Mouse (Mus musculus): ENCODE results near the gene Sipa1l1. TPM values are rescaled to one million over a fixed set of nuclear protein-coding genes. Genes with fewer than 3 reads are reported as not detected.

Gene Sipa1l1
- polyA plus RNA-seq, 2 experiments, result 2.6 to 2.7 TPM

DNA sequence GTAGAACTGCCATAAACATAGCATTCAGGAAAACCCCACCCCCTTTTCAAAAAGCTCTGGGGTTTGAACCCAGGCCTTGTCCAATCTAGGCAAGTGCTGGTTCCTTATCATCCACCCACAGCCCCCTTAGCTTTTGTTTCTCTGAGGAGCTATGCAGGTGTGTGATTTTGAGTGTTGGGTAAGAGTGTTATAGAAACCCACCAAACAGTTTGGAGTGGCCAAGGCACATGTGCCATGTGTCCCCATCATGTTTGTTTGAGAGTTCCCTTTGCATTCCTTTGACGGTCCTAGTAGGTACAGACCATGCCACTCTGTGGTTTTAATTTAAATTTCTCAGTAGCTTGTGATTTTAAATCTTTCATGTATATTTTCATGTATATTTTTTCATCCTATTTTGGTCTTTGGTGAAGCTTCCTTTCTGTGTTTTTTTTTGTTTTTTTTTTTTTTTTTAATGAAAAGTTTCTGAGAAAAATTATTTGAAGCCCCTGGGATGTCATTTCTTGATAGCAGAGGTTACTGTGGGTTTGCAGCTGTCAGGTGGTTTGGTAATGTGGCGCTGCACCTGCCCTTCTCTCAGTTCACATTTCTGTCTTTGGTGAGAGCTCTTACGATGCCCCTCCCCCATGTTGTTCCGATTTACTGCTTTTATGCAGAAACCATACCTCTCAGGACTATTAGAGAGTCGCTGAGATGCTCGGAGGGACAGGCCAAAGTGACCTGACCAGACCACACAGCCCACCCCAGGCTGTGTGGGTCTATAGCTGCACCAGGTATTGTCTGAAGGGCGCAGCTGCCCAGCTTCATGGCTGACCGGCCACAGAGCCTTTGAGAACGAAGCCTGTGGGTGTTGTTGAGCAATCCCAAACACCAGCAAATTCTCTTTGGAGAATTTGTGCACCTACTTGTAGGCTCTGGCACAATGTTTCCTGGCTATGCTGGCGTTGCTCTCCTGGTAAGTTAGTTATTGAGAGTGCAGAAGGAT is 126.1 kb downstream of the Sipa1l1 start:
- H3K4me2 ChIP-seq (ENCODE audit: low read depth), result no peak overlapping the region
- no peaks in the 10 kb centered on the region for H3K9me3 ChIP-seq (ENCODE audit: control insufficient read depth, low read length)
- no peak overlapping the region for H3K4me3 ChIP-seq (ENCODE audit: insufficient read depth in 1 of 2, low read depth in 2 of 2, low read length in 2 of 2)
- no peaks in the 10 kb centered on the region for H3K4me1 ChIP-seq (replicated peaks; ENCODE audit: control insufficient read depth in 2 of 2, insufficient read depth in 2 of 2, low read length in 1 of 2)
- H3K9ac ChIP-seq (replicated peaks), result no peak overlapping the region
- no peaks in the 10 kb centered on the region for H3K36me3 ChIP-seq (replicated peaks; ENCODE audit: control insufficient read depth, insufficient read depth, low read depth)
- no peak for ATAC-seq (ENCODE audit: insufficient read depth)
- H3K27me3 ChIP-seq (ENCODE audit: control insufficient read depth, insufficient read depth, low read length), result no peaks in the 10 kb centered on the region
- 68% methylated on average over 10 of the region's 10 CpGs for WGBS (ENCODE audit: insufficient replicate concordance)
- no peak for DNase-seq (ENCODE audit: low read depth in 3 of 3, low spot score in 3 of 3)
- no peak for TF ChIP-seq EP300 (IDR thresholded peaks at IDR 0.05; ENCODE audit: low read depth)
- H3K27ac ChIP-seq, result no peak overlapping the region

DNA sequence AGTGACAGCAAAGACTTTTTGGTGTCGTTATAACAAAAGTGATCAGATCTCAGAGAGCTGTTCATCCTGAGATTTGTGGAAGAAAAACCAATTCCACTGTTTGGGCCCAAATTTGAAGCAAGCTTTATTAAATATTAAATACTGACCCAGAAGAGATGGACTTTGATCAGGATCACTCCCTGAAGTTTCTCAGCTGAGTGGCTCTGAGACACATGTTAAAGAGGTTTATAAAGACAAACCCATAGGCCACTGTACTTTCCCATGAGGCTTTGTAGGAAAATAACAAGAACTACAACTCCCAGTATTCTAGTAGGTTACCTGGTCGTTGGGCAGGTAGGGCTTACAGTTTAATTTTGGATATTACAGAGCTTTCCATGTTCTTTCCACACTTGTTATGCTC is 127.2 kb downstream of the Sipa1l1 start:
- TF ChIP-seq CTCF (IDR thresholded peaks at IDR 0.05; ENCODE audit: low read depth), result no peak
- TF ChIP-seq EP300 (IDR thresholded peaks at IDR 0.05; ENCODE audit: low read depth), result no peak
- DNase-seq (ENCODE audit: low read depth in 3 of 3, low spot score in 3 of 3), result no peak
- no peaks in the 10 kb centered on the region for H3K27me3 ChIP-seq (ENCODE audit: control insufficient read depth, insufficient read depth, low read length)
- H3K4me2 ChIP-seq (ENCODE audit: low read depth), result no peak overlapping the region
- H3K36me3 ChIP-seq (replicated peaks; ENCODE audit: control insufficient read depth, insufficient read depth, low read depth), result no peaks in the 10 kb centered on the region
- no peaks in the 10 kb centered on the region for H3K9me3 ChIP-seq (ENCODE audit: control insufficient read depth, low read length)
- no peak for ATAC-seq (ENCODE audit: insufficient read depth)
- H3K9ac ChIP-seq (replicated peaks), result no peak overlapping the region
- WGBS (ENCODE audit: insufficient replicate concordance), result 51% methylated on average over 2 of the region's 2 CpGs
- no peak overlapping the region for H3K4me3 ChIP-seq (ENCODE audit: insufficient read depth in 1 of 2, low read depth in 2 of 2, low read length in 2 of 2)
- no peaks in the 10 kb centered on the region for H3K4me1 ChIP-seq (replicated peaks; ENCODE audit: control insufficient read depth in 2 of 2, insufficient read depth in 2 of 2, low read length in 1 of 2)
- H3K27ac ChIP-seq, result no peak overlapping the region

DNA sequence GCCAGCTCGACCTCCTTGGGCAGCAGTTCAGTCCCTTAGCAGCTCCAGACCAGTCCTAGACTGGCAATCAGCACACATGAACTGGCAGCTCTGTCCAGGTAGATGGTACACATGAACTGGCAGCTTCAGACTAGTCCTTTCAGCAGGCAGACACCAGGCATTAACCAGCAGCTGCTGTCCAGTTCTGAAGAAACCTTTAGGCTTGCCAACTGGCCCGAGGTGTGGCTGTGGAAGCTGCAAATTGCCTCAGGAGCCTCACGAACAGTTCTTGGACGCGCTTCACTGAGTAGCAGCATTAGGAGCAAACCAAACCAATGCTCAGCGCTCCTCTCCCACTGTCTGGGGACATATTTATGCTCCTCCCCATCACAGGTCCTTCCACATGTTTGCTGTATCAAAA is 128.1 kb downstream of the Sipa1l1 start:
- DNase-seq (ENCODE audit: low read depth in 3 of 3, low spot score in 3 of 3), result no peak
- no peak overlapping the region for H3K27ac ChIP-seq
- H3K4me1 ChIP-seq (replicated peaks; ENCODE audit: control insufficient read depth in 2 of 2, insufficient read depth in 2 of 2, low read length in 1 of 2), result no peaks in the 10 kb centered on the region
- no peak overlapping the region for H3K9ac ChIP-seq (replicated peaks)
- H3K4me3 ChIP-seq (ENCODE audit: insufficient read depth in 1 of 2, low read depth in 2 of 2, low read length in 2 of 2), result no peak overlapping the region
- TF ChIP-seq EP300 (IDR thresholded peaks at IDR 0.05; ENCODE audit: low read depth), result no peak
- no peak for TF ChIP-seq CTCF (IDR thresholded peaks at IDR 0.05; ENCODE audit: low read depth)
- no peaks in the 10 kb centered on the region for H3K36me3 ChIP-seq (replicated peaks; ENCODE audit: control insufficient read depth, insufficient read depth, low read depth)
- 74% methylated on average over 6 of the region's 6 CpGs for WGBS (ENCODE audit: insufficient replicate concordance)
- ATAC-seq (ENCODE audit: insufficient read depth), result no peak
- H3K9me3 ChIP-seq (ENCODE audit: control insufficient read depth, low read length), result no peaks in the 10 kb centered on the region
- H3K4me2 ChIP-seq (ENCODE audit: low read depth), result no peak overlapping the region
- H3K27me3 ChIP-seq (ENCODE audit: control insufficient read depth, insufficient read depth, low read length), result no peaks in the 10 kb centered on the region

DNA sequence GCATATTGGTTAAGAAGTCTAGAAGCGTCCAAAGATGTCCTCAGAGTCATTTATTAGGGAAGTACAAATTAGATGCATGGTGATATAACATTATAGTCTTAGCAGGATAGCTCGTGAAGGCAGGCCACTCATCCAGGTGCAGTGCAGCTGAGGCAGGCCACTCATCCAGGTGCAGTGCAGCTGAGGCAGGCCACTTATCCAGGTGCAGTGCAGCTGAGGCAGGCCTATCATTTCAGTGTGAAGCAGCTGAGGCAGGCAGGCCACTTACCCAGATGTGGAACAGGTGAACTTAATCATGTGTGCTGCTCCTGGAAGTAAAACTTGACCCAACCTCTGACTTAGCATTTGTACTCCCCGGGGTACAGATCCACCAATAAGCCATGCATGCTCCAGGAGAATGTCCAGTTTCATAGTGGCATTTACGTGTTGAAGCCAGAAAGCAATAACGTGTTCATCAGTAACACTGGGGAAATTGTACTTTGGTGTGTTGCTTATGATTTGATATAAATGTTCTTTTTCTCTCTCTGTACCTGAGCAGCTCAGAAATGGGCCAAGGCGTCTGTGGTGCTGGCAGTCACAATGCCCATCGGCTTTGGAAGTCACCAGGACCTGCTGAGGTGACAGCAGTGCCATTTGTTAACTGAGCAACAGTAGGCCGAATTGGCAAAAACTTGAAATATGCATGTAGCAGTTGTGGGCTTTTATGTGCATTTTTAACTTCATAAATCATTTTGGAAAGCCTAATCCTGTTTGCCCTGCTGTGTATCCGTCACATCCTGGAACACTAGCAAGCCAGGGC is 129.7 kb downstream of the Sipa1l1 start:
- Histone ChIP-seq H3K4me3 (ENCODE audit: insufficient read depth in 1 of 2, low read depth in 2 of 2, low read length in 2 of 2) (no peak overlapping the region), H3K4me1 (replicated peaks; ENCODE audit: control insufficient read depth in 2 of 2, insufficient read depth in 2 of 2, low read length in 1 of 2) (no peaks in the 10 kb centered on the region), H3K27me3 (ENCODE audit: control insufficient read depth, insufficient read depth, low read length) (no peaks in the 10 kb centered on the region), H3K9ac (replicated peaks) (no peak overlapping the region), H3K4me2 (ENCODE audit: low read depth) (no peak overlapping the region), H3K9me3 (ENCODE audit: control insufficient read depth, low read length) (no peaks in the 10 kb centered on the region), H3K27ac (no peak overlapping the region), H3K36me3 (replicated peaks; ENCODE audit: control insufficient read depth, insufficient read depth, low read depth) (no peaks in the 10 kb centered on the region)
- WGBS (ENCODE audit: insufficient replicate concordance), result 59% methylated on average over 9 of the region's 9 CpGs
- ATAC-seq (ENCODE audit: insufficient read depth) (no peak), DNase-seq (ENCODE audit: low read depth in 3 of 3, low spot score in 3 of 3) (no peak)
- TF ChIP-seq CTCF (IDR thresholded peaks at IDR 0.05; ENCODE audit: low read depth) (no peak), EP300 (IDR thresholded peaks at IDR 0.05; ENCODE audit: low read depth) (no peak)

DNA sequence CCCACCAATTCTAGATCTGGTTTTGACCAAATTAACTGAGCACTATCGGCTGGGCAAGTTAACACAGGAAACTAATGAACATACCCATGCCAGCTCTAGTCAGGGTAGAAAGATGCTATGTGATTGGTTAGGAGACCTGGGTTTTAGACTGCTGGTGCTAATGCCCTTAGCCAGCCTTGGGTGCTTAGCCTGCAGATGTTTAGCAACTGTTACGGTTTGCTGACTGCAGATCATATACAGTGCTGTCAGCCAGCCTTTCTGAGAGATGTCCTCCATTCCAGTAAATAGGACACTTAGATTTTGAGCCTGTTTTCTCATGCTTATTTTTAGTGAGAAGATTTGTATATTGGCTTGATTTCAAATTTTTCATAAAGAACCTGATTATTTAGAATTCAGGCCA is 135.0 kb downstream of the Sipa1l1 start:
- TF ChIP-seq EP300 (IDR thresholded peaks at IDR 0.05; ENCODE audit: low read depth) (no peak), CTCF (IDR thresholded peaks at IDR 0.05; ENCODE audit: low read depth) (no peak)
- DNase-seq (ENCODE audit: low read depth in 3 of 3, low spot score in 3 of 3) (no peak), ATAC-seq (ENCODE audit: insufficient read depth) (no peak)
- H3K36me3 ChIP-seq (replicated peaks; ENCODE audit: control insufficient read depth, insufficient read depth, low read depth), result no peaks in the 10 kb centered on the region
- no peak overlapping the region for H3K4me3 ChIP-seq (ENCODE audit: insufficient read depth in 1 of 2, low read depth in 2 of 2, low read length in 2 of 2)
- H3K27me3 ChIP-seq (ENCODE audit: control insufficient read depth, insufficient read depth, low read length), result no peaks in the 10 kb centered on the region
- WGBS (ENCODE audit: insufficient replicate concordance), result 74% methylated on average over 2 of the region's 2 CpGs
- no peaks in the 10 kb centered on the region for H3K4me1 ChIP-seq (replicated peaks; ENCODE audit: control insufficient read depth in 2 of 2, insufficient read depth in 2 of 2, low read length in 1 of 2)
- H3K9me3 ChIP-seq (ENCODE audit: control insufficient read depth, low read length), result no peaks in the 10 kb centered on the region
- no peak overlapping the region for H3K4me2 ChIP-seq (ENCODE audit: low read depth)
- H3K27ac ChIP-seq, result no peak overlapping the region
- no peak overlapping the region for H3K9ac ChIP-seq (replicated peaks)
